Mouse (Mus musculus): ENCODE data around the gene Anks3.

GRCm38 (mm10) chr16:4935931-4936703 is 27.9 kb downstream of the Anks3 start:
- TF ChIP-seq TAL1 (IDR thresholded peaks at IDR 0.05; ENCODE audit: low read length): no peak
- TF ChIP-seq GATA1 (IDR thresholded peaks at IDR 0.05; ENCODE audit: low read length): no peak

Measured in erythroblast, embryonic 14.5 days (primary cell).